Mouse (Mus musculus) kidney, postnatal 0 days (tissue): ENCODE measurements around the gene Mtmr3. TPM values are rescaled to one million over a fixed set of nuclear protein-coding genes. Genes with fewer than 3 reads are reported as not detected.
A peak's percentile ranks its signal among the peaks of the same experiment; 100 is the strongest.

ENCODE experiments used
- ATAC-seq: fragments of 200-750 bp; cut with Nextera tagmentation; replicated peaks from 2 replicates; pipeline ENCODE4 v1.8.0; 2017; ENCODE audit warnings: low read depth, moderate number of reproducible peaks, moderate TSS enrichment, moderate library complexity; ENCODE audit not compliant: low FRiP score
- DNase-seq: peaks from one replicate; pipeline ENCODE4 v3.0.0-alpha.2; 2016; ENCODE audit warnings: low spot score
- H3K27ac ChIP-seq: fragments of 300-500 bp; sonication (generic); 2 replicates; pipeline ENCODE4 v1.5.1; 2014; ENCODE audit warnings: mild to moderate bottlenecking
- H3K27me3 ChIP-seq: fragments of 300-500 bp; sonication (generic); 2 replicates; pipeline ENCODE4 v1.6.1; 2014; ENCODE audit warnings: low read length, mixed read lengths; ENCODE audit not compliant: insufficient read depth
- H3K36me3 ChIP-seq: fragments of 300-500 bp; sonication (generic); 2 replicates; pipeline ENCODE4 v1.6.1; 2014; ENCODE audit warnings: low read length, mixed read lengths; ENCODE audit not compliant: insufficient read depth
- H3K4me1 ChIP-seq: fragments of 300-500 bp; sonication (generic); replicated peaks from 2 replicates; pipeline ENCODE4 v1.6.1; 2014; ENCODE audit warnings: antibody characterized with exemption, low read length, mixed read lengths; ENCODE audit not compliant: insufficient read depth
- H3K4me2 ChIP-seq: fragments of 300-500 bp; sonication (generic); 2 replicates; pipeline ENCODE4 v1.6.1; 2014; ENCODE audit warnings: mild to moderate bottlenecking, low read length, moderate library complexity, mixed read lengths
- H3K4me3 ChIP-seq: fragments of 300-500 bp; sonication (generic); replicated peaks from 2 replicates; pipeline ENCODE4 v1.5.1; 2014; ENCODE audit warnings: low read depth, low read length
- H3K9ac ChIP-seq: fragments of 300-500 bp; sonication (generic); 2 replicates; pipeline ENCODE4 v1.6.1; 2014; ENCODE audit warnings: low read depth, low read length
- H3K9me3 ChIP-seq: fragments of 300-500 bp; sonication (generic); replicated peaks from 2 replicates; pipeline ENCODE4 v1.6.1; 2016; ENCODE audit warnings: low read length, inconsistent platforms, mixed read lengths
- CTCF ChIP-seq: IDR thresholded peaks from 2 replicates; pipeline ENCODE4 v1.5.1; 2016; ENCODE audit warnings: antibody characterized with exemption, low read depth, mild to moderate bottlenecking, moderate library complexity
- WGBS: fragments of 180-500 bp; shearing (Covaris S2); extraction: QIAGEN DNeasy Blood & Tissue Kit; methylation state at CpG from one replicate; pipeline ENCODE4 v1.1.7; 2014; 5-methylcytosine and 5-hydroxymethylcytosine counted together
- polyA plus RNA-seq: library from polyadenylated mRNA; unstranded; fragments of >200 nt; fragmentation: Nextera tagmentation; extraction: Ambion mirVana; gene quantifications from 2 replicates; pipeline ENCODE4 v1.2.1, GENCODE M21; 2015

Gene Mtmr3
- polyA plus RNA-seq, 1 experiment from 2014 or later, result 19.6 TPM

DNA sequence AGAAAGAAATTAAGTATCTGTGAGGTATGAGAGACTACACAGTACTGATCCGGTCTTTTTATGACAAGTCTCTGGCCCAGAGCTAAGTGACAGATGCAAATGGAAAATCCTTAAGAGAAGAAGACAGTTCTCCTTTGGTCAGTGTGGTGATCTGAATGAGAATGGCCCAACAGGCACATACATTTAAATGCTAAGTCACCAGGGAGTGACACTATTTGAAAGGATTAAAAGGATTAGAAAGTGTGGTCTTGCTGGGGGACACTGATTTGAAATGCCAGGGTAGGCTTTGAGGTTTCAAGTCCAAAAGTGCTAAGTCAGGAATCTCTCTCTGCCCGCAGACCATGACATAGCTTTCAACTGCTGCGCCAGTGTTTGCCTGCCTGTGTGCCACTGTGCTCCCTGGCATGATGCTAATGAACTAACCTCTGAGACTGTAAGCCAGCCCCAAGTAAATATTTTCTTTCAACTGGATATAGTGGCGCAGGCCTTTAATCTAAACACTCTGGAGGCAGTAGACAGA is 99.6 kb downstream of the Mtmr3 start:
- DNase-seq (peak; percentile 11), ATAC-seq (no peak)
- Histone ChIP-seq H3K4me2 (no peak overlapping the region), H3K9ac (no peak overlapping the region), H3K4me1 (0 out of 2 replicates have a peak, but pooled peaks cover 3% of the 10 kb centered on the region), H3K27me3 (no peaks in the 10 kb centered on the region), H3K9me3 (no peaks in the 10 kb centered on the region), H3K27ac (no peak overlapping the region), H3K36me3 (peaks cover 20% of the 10 kb centered on the region; the same call in 1 of the 2 replicates), H3K4me3 (no peak overlapping the region)
- 65% methylated on average over 4 of the region's 4 CpGs for WGBS
- TF ChIP-seq CTCF, result no peak

GRCm38 (mm10) chr11:4489207-4489606 is 105.5 kb downstream of the Mtmr3 start:
- H3K9me3 ChIP-seq, result no peaks in the 10 kb centered on the region
- H3K9ac ChIP-seq, result no peak overlapping the region
- no peak overlapping the region for H3K27ac ChIP-seq
- DNase-seq, result no peak
- H3K36me3 ChIP-seq, result peaks cover 72% of the 10 kb centered on the region
- 84% methylated on average over 4 of the region's 4 CpGs for WGBS
- TF ChIP-seq CTCF, result no peak
- no peak overlapping the region for H3K4me2 ChIP-seq
- no peaks in the 10 kb centered on the region for H3K4me1 ChIP-seq
- H3K4me3 ChIP-seq, result no peak overlapping the region
- no peak for ATAC-seq
- no peaks in the 10 kb centered on the region for H3K27me3 ChIP-seq

- TF ChIP-seq CTCF, result no peak
- H3K27me3 ChIP-seq, result no peaks in the 10 kb centered on the region
- DNase-seq (no peak), ATAC-seq (no peak)
- H3K4me1 ChIP-seq, result no peaks in the 10 kb centered on the region
- no peak overlapping the region for H3K4me3 ChIP-seq
- 89% methylated on average over 2 of the region's 2 CpGs for WGBS
- H3K9me3 ChIP-seq, result no peaks in the 10 kb centered on the region
- peaks cover 74% of the 10 kb centered on the region for H3K36me3 ChIP-seq
- H3K9ac ChIP-seq, result no peak overlapping the region
- no peak overlapping the region for H3K27ac ChIP-seq
- no peak overlapping the region for H3K4me2 ChIP-seq
Observed at GRCm38 (mm10) chr11:4488798-4489197, 105.9 kb downstream of the Mtmr3 start.

DNA sequence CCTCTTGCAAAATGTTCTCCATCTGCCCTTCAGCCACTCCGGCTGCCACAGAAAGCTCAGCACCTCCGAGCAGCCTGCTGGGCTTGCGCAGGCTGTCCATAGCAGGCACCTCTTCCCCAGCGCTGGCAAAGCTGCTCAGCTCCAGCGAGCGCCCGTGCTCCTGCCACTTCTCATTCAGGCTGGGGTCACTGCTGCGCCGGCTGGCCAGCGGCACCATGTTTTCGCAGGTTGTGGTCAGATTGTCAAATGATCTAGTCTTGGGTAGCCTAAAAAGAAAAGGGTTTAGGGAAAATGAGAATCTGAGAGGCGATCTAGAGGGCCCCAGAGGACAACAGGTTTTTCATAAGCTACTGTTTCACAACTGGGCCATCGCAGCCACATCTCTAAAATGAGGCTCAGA is 106.3 kb downstream of the Mtmr3 start:
- no peak for ATAC-seq
- WGBS, result 94% methylated on average over 13 of the region's 13 CpGs
- no peak for DNase-seq
- Histone ChIP-seq H3K4me3 (no peak overlapping the region), H3K4me2 (no peak overlapping the region), H3K9me3 (no peaks in the 10 kb centered on the region), H3K9ac (no peak overlapping the region), H3K36me3 (peaks cover 77% of the 10 kb centered on the region), H3K27ac (no peak overlapping the region), H3K27me3 (no peaks in the 10 kb centered on the region), H3K4me1 (no peaks in the 10 kb centered on the region)
- TF ChIP-seq CTCF, result no peak

DNA sequence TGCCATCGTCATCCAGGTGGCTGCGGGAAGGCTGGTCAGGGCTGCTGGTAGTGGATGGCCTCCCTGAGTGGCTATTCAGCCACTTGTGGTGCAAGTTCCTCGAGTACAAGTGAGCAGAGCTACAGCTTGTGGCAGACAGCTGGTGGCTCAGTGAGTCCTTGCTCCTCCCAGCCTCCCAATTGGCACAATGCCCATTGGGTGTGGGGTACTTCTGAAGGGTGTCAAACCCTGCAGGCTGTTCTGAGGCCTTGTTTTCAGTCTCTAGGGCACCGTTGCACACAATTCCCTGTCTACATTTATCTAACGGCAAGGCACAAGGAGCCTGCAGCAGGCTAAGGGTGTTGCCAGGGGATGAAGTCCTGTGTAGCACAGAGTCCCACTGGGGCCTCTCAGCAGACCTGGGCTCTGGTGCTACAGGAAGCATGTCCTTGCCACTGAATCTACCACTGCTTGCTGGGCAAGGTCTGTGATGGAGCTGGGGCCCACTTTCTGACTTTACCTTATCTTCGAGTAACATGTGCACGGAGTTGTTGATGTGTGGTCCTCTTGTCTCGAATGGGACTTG is 107.2 kb downstream of the Mtmr3 start:
- no peak overlapping the region for H3K9ac ChIP-seq
- no peaks in the 10 kb centered on the region for H3K9me3 ChIP-seq
- H3K4me3 ChIP-seq, result no peak overlapping the region
- H3K4me2 ChIP-seq, result no peak overlapping the region
- ATAC-seq (no peak), DNase-seq (no peak)
- 86% methylated on average over 8 of the region's 8 CpGs for WGBS
- H3K27me3 ChIP-seq, result no peaks in the 10 kb centered on the region
- H3K4me1 ChIP-seq, result no peaks in the 10 kb centered on the region
- H3K27ac ChIP-seq, result no peak overlapping the region
- TF ChIP-seq CTCF, result no peak
- H3K36me3 ChIP-seq, result peaks cover 83% of the 10 kb centered on the region

DNA sequence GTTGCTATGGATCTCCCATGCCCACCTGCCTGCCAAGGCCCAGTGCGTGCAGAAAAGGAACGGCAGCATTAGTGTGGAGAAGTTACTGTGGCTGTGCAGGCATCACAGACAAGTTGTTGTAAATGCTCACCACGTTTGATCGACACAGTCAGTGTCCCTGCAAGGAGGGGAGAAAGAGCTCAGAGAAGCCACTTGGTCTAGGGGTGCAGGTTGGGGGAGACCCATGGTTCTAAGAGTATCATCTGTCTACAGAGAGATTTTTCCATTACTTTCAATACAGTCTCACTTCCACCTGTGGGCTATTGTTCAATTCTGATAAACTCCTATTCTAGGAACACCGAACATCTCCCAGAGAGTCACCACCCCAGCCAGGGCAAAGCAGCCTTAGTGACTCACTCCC is 110.1 kb downstream of the Mtmr3 start:
- H3K9me3 ChIP-seq, result no peaks in the 10 kb centered on the region
- no peaks in the 10 kb centered on the region for H3K4me1 ChIP-seq
- no peak for TF ChIP-seq CTCF
- H3K9ac ChIP-seq, result no peak overlapping the region
- WGBS, result 90% methylated on average over 5 of the region's 5 CpGs
- H3K27ac ChIP-seq, result no peak overlapping the region
- ATAC-seq (no peak), DNase-seq (peak; percentile 46)
- peaks cover 87% of the 10 kb centered on the region for H3K36me3 ChIP-seq
- no peak overlapping the region for H3K4me3 ChIP-seq
- H3K27me3 ChIP-seq, result no peaks in the 10 kb centered on the region
- no peak overlapping the region for H3K4me2 ChIP-seq

- no peak overlapping the region for H3K4me2 ChIP-seq
- TF ChIP-seq CTCF, result no peak
- H3K4me1 ChIP-seq, result no peaks in the 10 kb centered on the region
- DNase-seq (no peak), ATAC-seq (no peak)
- H3K36me3 ChIP-seq, result peaks cover 73% of the 10 kb centered on the region
- WGBS, result 52% methylated on average over 5 of the region's 5 CpGs
- H3K9me3 ChIP-seq, result no peaks in the 10 kb centered on the region
- H3K9ac ChIP-seq, result no peak overlapping the region
- no peaks in the 10 kb centered on the region for H3K27me3 ChIP-seq
- no peak overlapping the region for H3K4me3 ChIP-seq
- no peak overlapping the region; the same call in 1 of the 2 replicates for H3K27ac ChIP-seq
Observed at GRCm38 (mm10) chr11:4482641-4483040, 112.0 kb downstream of the Mtmr3 start.
